Mouse (Mus musculus): Measurements from ENCODE around the gene Tcf21. TPM values are rescaled to one million over a fixed set of nuclear protein-coding genes. Genes with fewer than 3 reads are reported as not detected.
A peak's percentile ranks its signal among the peaks of the same experiment; 100 is the strongest.

Tcf21 gene
- total RNA-seq, 2 experiments from 2014 or later, result not detected

- ATAC-seq (replicated peaks; ENCODE audit: poor library complexity), result no peak
Measured at GRCm38 (mm10) chr10:22816237-22816762, 3.7 kb downstream of the Tcf21 start.

DNA sequence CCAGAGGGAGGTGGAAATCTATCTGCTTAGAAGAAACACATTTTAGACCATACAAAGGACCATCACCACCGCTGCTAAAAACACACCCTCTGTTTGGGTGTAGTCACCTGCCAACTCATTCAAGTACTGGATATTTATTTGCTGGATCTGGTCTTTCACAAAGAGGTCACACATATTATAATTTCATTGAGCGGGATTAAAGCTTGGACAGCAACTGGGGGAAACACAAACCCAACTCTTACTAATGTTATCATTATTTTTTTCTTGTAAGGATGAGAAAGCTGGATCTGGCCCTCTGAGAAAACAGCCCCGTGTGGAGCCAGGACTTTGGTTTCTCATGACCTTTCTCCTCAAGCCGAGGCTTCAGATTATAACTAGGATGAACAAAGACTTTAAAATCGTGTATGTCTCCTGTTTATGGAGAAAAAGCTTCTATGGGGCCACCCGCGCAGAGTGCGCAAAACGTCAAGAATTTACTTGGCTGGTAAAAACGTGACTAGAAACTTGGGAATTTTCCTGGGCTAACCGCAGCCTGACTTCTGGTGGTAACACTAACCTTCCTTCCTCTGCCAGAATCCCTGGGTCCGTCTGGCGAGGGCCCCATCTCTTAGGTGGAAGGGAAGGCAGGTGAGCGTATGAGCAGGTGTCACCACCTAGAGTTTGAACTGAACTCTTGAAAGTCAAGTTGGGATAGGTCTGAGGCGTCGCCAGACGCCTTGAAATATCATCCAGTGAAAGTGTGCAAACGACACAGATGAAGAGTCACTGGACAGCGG, 4.3 kb downstream of the Tcf21 start:
- no peak for ATAC-seq (replicated peaks; ENCODE audit: poor library complexity)

GRCm38 (mm10) chr10:22814771-22815170, 5.2 kb downstream of the Tcf21 start:
- ATAC-seq (replicated peaks; ENCODE audit: poor library complexity), result no peak

- ATAC-seq (replicated peaks; ENCODE audit: poor library complexity), result no peak
Measured at GRCm38 (mm10) chr10:22814294-22814693, 5.7 kb downstream of the Tcf21 start.

- ATAC-seq (replicated peaks; ENCODE audit: poor library complexity), result no peak
Measured at GRCm38 (mm10) chr10:22813317-22813960, 6.5 kb downstream of the Tcf21 start.

- no peak for ATAC-seq (replicated peaks; ENCODE audit: poor library complexity)
Measured at GRCm38 (mm10) chr10:22811921-22812320, 8.1 kb downstream of the Tcf21 start.

- ATAC-seq (replicated peaks; ENCODE audit: poor library complexity), result no peak
Measured at GRCm38 (mm10) chr10:22782684-22783083, 37.3 kb downstream of the Tcf21 start.

- peak; percentile 65 for ATAC-seq (replicated peaks; ENCODE audit: poor library complexity)
Measured at GRCm38 (mm10) chr10:22781466-22781865, 38.5 kb downstream of the Tcf21 start.

GRCm38 (mm10) chr10:22777939-22778338, 42.0 kb downstream of the Tcf21 start:
- no peak for ATAC-seq (replicated peaks; ENCODE audit: poor library complexity)

GRCm38 (mm10) chr10:22776007-22776698, 43.8 kb downstream of the Tcf21 start:
- peak; percentile 26; the same call in 1 of the 2 replicates for ATAC-seq (replicated peaks; ENCODE audit: poor library complexity)

DNA sequence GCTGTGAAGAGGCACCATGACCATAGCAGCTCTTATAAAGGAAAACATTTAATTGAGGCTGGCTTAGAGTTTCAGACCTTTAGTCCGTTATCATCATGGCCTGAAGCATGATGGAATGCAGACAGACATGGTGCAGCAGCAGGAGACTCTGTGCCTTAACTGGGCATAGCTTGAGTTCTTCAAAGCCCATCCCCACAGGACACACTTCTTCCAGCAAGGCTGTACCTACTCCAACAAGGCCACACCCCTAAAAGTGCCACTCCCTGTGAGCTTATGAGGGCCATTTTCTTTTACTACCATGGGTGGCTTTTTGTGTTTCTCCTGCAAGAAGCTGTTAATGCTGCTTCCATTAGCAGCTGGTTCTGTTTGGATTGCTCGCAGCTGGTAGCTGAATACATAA, 44.5 kb downstream of the Tcf21 start:
- no peak for ATAC-seq (replicated peaks; ENCODE audit: poor library complexity)

- no peak for ATAC-seq (replicated peaks; ENCODE audit: poor library complexity)
Measured at GRCm38 (mm10) chr10:22774626-22775025, 45.3 kb downstream of the Tcf21 start.

Other genes starting within 250 kb of the Tcf21 start
- gene Slc2a12, start 175.2 kb downstream of the Tcf21 start, total RNA-seq (2015), result not detected in 2 replicates
- gene Slc2a12, start 175.2 kb downstream of the Tcf21 start, total RNA-seq (2017), result not detected in 2 replicates
- gene Tbpl1, start 88.2 kb downstream of the Tcf21 start, total RNA-seq (2015), result 26.1 and 33.0 TPM in 2 replicates
- gene Tbpl1, start 88.2 kb downstream of the Tcf21 start, total RNA-seq (2017), result 18.3 and 28.9 TPM in 2 replicates